Mouse (Mus musculus) lung, postnatal 0 days (tissue): ENCODE measurements at regions not wholly inside any gene's neighbourhood (a gene's known extent, or its start where the extent isn't known, plus 50 kb on each side); places are given as distances from the start of the nearest gene placed in this dataset.
A peak's percentile ranks its signal among the peaks of the same experiment; 100 is the strongest.

Source experiments
- ATAC-seq: fragments of 200-750 bp; cut with Nextera tagmentation; 2 replicates; pipeline ENCODE4 v1.8.0; 2017; ENCODE audit warnings: moderate library complexity
- DNase-seq: peaks from one replicate; pipeline ENCODE4 v3.0.0-alpha.2; 2016; ENCODE audit warnings: low spot score
- H3K27ac ChIP-seq: fragments of 300-500 bp; sonication (generic); 2 replicates; pipeline ENCODE4 v1.5.1; 2014; ENCODE audit warnings: antibody characterized with exemption, mild to moderate bottlenecking, low read length, mixed read lengths
- H3K27me3 ChIP-seq: fragments of 300-500 bp; sonication (generic); replicated peaks from 2 replicates; pipeline ENCODE4 v1.6.1; 2014; ENCODE audit warnings: low read length, mixed read lengths; ENCODE audit not compliant: insufficient read depth
- H3K36me3 ChIP-seq: fragments of 300-500 bp; sonication (generic); 2 replicates; pipeline ENCODE4 v1.6.1; 2014; ENCODE audit warnings: low read length, mixed read lengths; ENCODE audit not compliant: insufficient read depth
- H3K4me1 ChIP-seq: fragments of 300-500 bp; sonication (generic); 2 replicates; pipeline ENCODE4 v1.6.1; 2014; ENCODE audit warnings: antibody characterized with exemption, low read depth, low read length, mixed read lengths; ENCODE audit not compliant: insufficient read depth
- H3K4me2 ChIP-seq: fragments of 300-500 bp; sonication (generic); replicated peaks from 2 replicates; pipeline ENCODE4 v1.6.1; 2014; ENCODE audit warnings: low read depth, mild to moderate bottlenecking, low read length, moderate library complexity, mixed read lengths
- H3K4me3 ChIP-seq: fragments of 300-500 bp; sonication (generic); 2 replicates; pipeline ENCODE4 v1.5.1; 2014; ENCODE audit warnings: low read depth, low read length
- H3K9ac ChIP-seq: fragments of 300-500 bp; sonication (generic); replicated peaks from 2 replicates; pipeline ENCODE4 v1.6.1; 2014; ENCODE audit warnings: low read depth, mild to moderate bottlenecking
- H3K9me3 ChIP-seq: fragments of 300-500 bp; sonication (generic); 2 replicates; pipeline ENCODE4 v1.6.1; 2016; ENCODE audit warnings: low read length, mixed read lengths
- CTCF ChIP-seq: IDR thresholded peaks from 2 replicates; pipeline ENCODE4 v1.5.1; 2016; ENCODE audit warnings: antibody characterized with exemption, mild to moderate bottlenecking
- EP300 ChIP-seq: IDR thresholded peaks from 2 replicates; pipeline ENCODE4 v1.6.1; 2016; ENCODE audit warnings: antibody characterized with exemption, mild to moderate bottlenecking, control low read depth
- WGBS: fragments of 180-500 bp; shearing (Covaris S2); extraction: QIAGEN DNeasy Blood & Tissue Kit; methylation state at CpG from one replicate; pipeline ENCODE4 v1.1.7; 2014; 5-methylcytosine and 5-hydroxymethylcytosine counted together

- Histone ChIP-seq H3K4me1 (no peaks in the 10 kb centered on the region), H3K9me3 (no peaks in the 10 kb centered on the region), H3K4me3 (no peak overlapping the region), H3K27me3 (no peaks in the 10 kb centered on the region), H3K9ac (no peak overlapping the region), H3K4me2 (no peak overlapping the region), H3K36me3 (no peaks in the 10 kb centered on the region), H3K27ac (no peak overlapping the region)
- ATAC-seq (no peak), DNase-seq (no peak)
- TF ChIP-seq EP300 = no peak
- no peak for TF ChIP-seq CTCF
- 61% methylated on average over 7 of the region's 7 CpGs for WGBS
Measured at GRCm38 (mm10) chr7:129853596-129853995, 261.9 kb downstream of the Wdr11 start.

GRCm38 (mm10) chr7:129854942-129855341 is 263.3 kb downstream of the Wdr11 start:
- Histone ChIP-seq H3K4me3 (no peak overlapping the region), H3K9me3 (no peaks in the 10 kb centered on the region), H3K4me1 (no peaks in the 10 kb centered on the region), H3K9ac (no peak overlapping the region), H3K27me3 (no peaks in the 10 kb centered on the region), H3K36me3 (no peaks in the 10 kb centered on the region), H3K27ac (no peak overlapping the region), H3K4me2 (no peak overlapping the region)
- ATAC-seq (no peak), DNase-seq (no peak)
- 71% methylated on average over 2 of the region's 2 CpGs for WGBS
- TF ChIP-seq CTCF (no peak), EP300 (no peak)

GRCm38 (mm10) chr7:129862966-129863365 is 271.3 kb downstream of the Wdr11 start:
- no peaks in the 10 kb centered on the region for H3K36me3 ChIP-seq
- no peaks in the 10 kb centered on the region for H3K27me3 ChIP-seq
- TF ChIP-seq CTCF (no peak), EP300 (no peak)
- no peaks in the 10 kb centered on the region for H3K9me3 ChIP-seq
- H3K4me2 ChIP-seq = no peak overlapping the region
- no peak overlapping the region for H3K4me3 ChIP-seq
- H3K27ac ChIP-seq = no peak overlapping the region
- H3K9ac ChIP-seq = no peak overlapping the region
- no peaks in the 10 kb centered on the region for H3K4me1 ChIP-seq
- ATAC-seq = no peak
- 14% methylated on average over 1 of the region's 1 CpGs for WGBS
- DNase-seq = no peak

- Histone ChIP-seq H3K27me3 (no peaks in the 10 kb centered on the region), H3K4me3 (no peak overlapping the region), H3K4me2 (no peak overlapping the region), H3K27ac (no peak overlapping the region), H3K36me3 (no peaks in the 10 kb centered on the region), H3K9ac (no peak overlapping the region), H3K4me1 (no peaks in the 10 kb centered on the region), H3K9me3 (no peaks in the 10 kb centered on the region)
- no peak for TF ChIP-seq CTCF
- TF ChIP-seq EP300 = no peak
- WGBS = 45% methylated on average over 3 of the region's 3 CpGs
- ATAC-seq (no peak), DNase-seq (peak; percentile 12)
Measured at GRCm38 (mm10) chr7:129865536-129865935, 273.9 kb downstream of the Wdr11 start.

- Histone ChIP-seq H3K27ac (no peak overlapping the region), H3K4me1 (no peaks in the 10 kb centered on the region; the same call in 1 of the 2 replicates), H3K4me3 (no peak overlapping the region), H3K4me2 (no peak overlapping the region), H3K9ac (no peak overlapping the region), H3K36me3 (no peaks in the 10 kb centered on the region), H3K27me3 (no peaks in the 10 kb centered on the region), H3K9me3 (no peaks in the 10 kb centered on the region)
- no peak for TF ChIP-seq EP300
- TF ChIP-seq CTCF = no peak
- DNase-seq (no peak), ATAC-seq (no peak)
- 75% methylated on average over 11 of the region's 11 CpGs for WGBS
Measured at GRCm38 (mm10) chr7:129872208-129872790, 280.6 kb downstream of the Wdr11 start.

GRCm38 (mm10) chr7:129876202-129876851 is 284.7 kb downstream of the Wdr11 start:
- TF ChIP-seq EP300 (peak; percentile 70; the same call in 1 of the 2 replicates), CTCF (no peak)
- H3K4me1 ChIP-seq = no peaks in the 10 kb centered on the region; the same call in 1 of the 2 replicates
- H3K27ac ChIP-seq = peak overlapping the region; percentile 38
- H3K4me3 ChIP-seq = no peak overlapping the region
- no peak overlapping the region for H3K9ac ChIP-seq
- no peaks in the 10 kb centered on the region for H3K27me3 ChIP-seq
- no peaks in the 10 kb centered on the region for H3K9me3 ChIP-seq
- no peak overlapping the region for H3K4me2 ChIP-seq
- ATAC-seq (peak; percentile 83), DNase-seq (peak; percentile 79)
- no peaks in the 10 kb centered on the region for H3K36me3 ChIP-seq
- 52% methylated on average over 7 of the region's 7 CpGs for WGBS
